8 mouse cellular contexts compared by ENCODE assay signal in genomic region chr11:20243214-20243913, GRCm38 (mm10). TPM values are rescaled to one million over a fixed set of nuclear protein-coding genes. Genes with fewer than 3 reads are reported as not detected.
DNase-seq lines count a peak whose midpoint lies in the region; ATAC-seq and TF ChIP-seq lines count a peak whose summit lies in the region.

No protein-coding gene starts in this region.

- H3K36me3 ChIP-seq in heart, embryonic 15.5 days, result peaks cover 34% of the 10 kb centered on the region
- H3K36me3 ChIP-seq in intestine, embryonic 16.5 days (ENCODE audit: control insufficient read depth, insufficient read depth, low read length), result peaks cover 22% of the 10 kb centered on the region

- no peak overlapping the region for H3K4me2 ChIP-seq in heart, embryonic 15.5 days
- H3K4me2 ChIP-seq in intestine, embryonic 16.5 days (ENCODE audit: low read depth, low read length), result no peak overlapping the region

- 32% methylated on average over 9 of the region's 9 CpGs for WGBS in heart, embryonic 15.5 days
- WGBS in intestine, embryonic 16.5 days, result 52% methylated on average over 9 of the region's 9 CpGs

- peak; percentile 6; the same call in 1 of the 2 replicates for TF ChIP-seq CTCF in brain, embryonic 14.5 days (IDR thresholded peaks at IDR 0.05; ENCODE audit: borderline replicate concordance, extremely low read depth, insufficient read depth, insufficient read length)

- no peak overlapping the region for H3K9ac ChIP-seq in heart, embryonic 15.5 days
- H3K9ac ChIP-seq in intestine, embryonic 16.5 days (ENCODE audit: low read depth, low read length), result no peak overlapping the region

- no peak for TF ChIP-seq POLR2A in brain, embryonic 14.5 days (IDR thresholded peaks at IDR 0.05; ENCODE audit: borderline replicate concordance, extremely low read depth, insufficient read depth, insufficient read length, poor library complexity, severe bottlenecking)

- H3K9me3 ChIP-seq in heart, embryonic 15.5 days (replicated peaks), result no peaks in the 10 kb centered on the region
- H3K9me3 ChIP-seq in intestine, embryonic 16.5 days (ENCODE audit: control insufficient read depth, low read length), result no peaks in the 10 kb centered on the region

- H3K4me3 ChIP-seq in heart, embryonic 15.5 days, result no peak overlapping the region
- H3K4me3 ChIP-seq in intestine, embryonic 16.5 days (ENCODE audit: low read length), result no peak overlapping the region

- H3K4me1 ChIP-seq in heart, embryonic 15.5 days (replicated peaks), result peaks cover 66% of the 10 kb centered on the region
- peaks cover 29% of the 10 kb centered on the region for H3K4me1 ChIP-seq in intestine, embryonic 16.5 days (ENCODE audit: control insufficient read depth, insufficient read depth, low read length)

- 0 out of 2 replicates have a peak overlapping the region, but pooled peaks have one; percentile 15 for H3K27ac ChIP-seq in heart, embryonic 15.5 days
- no peak overlapping the region for H3K27ac ChIP-seq in intestine, embryonic 16.5 days (ENCODE audit: low read length)

- ATAC-seq in heart, embryonic 15.5 days (replicated peaks; ENCODE audit: insufficient number of reproducible peaks, insufficient read depth, low FRiP score, low read depth), result peak; percentile 44; the same call in 1 of the 2 replicates
- peak; percentile 49; the same call in 1 of the 2 replicates for ATAC-seq in intestine, embryonic 16.5 days

- H3K27me3 ChIP-seq in heart, embryonic 15.5 days, result no peaks in the 10 kb centered on the region
- H3K27me3 ChIP-seq in intestine, embryonic 16.5 days (replicated peaks; ENCODE audit: control insufficient read depth, insufficient read depth, low read length), result no peaks in the 10 kb centered on the region

- no peak for DNase-seq in heart, adult 9 months (ENCODE audit: low spot score in 2 of 2)
- DNase-seq in brain, embryonic 14.5 days (ENCODE audit: low read depth), result no peak
- peak; percentile 33 for DNase-seq in lung, postnatal 36 days
- no peak for DNase-seq in spleen, adult 18-20 months
- DNase-seq in gastrocnemius, postnatal 25 days, result no peak
- no peak for DNase-seq in adrenal gland, adult 8-10 months

RNA-seq across cellular contexts. Expression of gene Cep68, which starts 5.9 kb away (rescaled TPM):
- polyA plus RNA-seq in heart, embryonic 15.5 days (2015; fragmentation: Nextera tagmentation; extraction: Ambion mirVana), result 25.7 and 31.9 TPM in 2 replicates
- polyA plus RNA-seq in brain, embryonic 14.5 days (2012; rRNA removed), result 26.3 and 26.5 TPM in 2 replicates
- polyA plus RNA-seq in intestine, embryonic 16.5 days (2015; fragmentation: Nextera tagmentation; extraction: Ambion mirVana), result 20.4 and 20.8 TPM in 2 replicates
- 10 to 100 TPM; 27.7 to 29.0 TPM for total RNA-seq in gastrocnemius, postnatal 25 days (2021)
- total RNA-seq in adrenal gland, adult 8-10 months (2022), result 10 to 100 TPM; 19.4 to 27.5 (median 26.4) TPM

RNA-seq across cellular contexts. Expression of gene Rab1a, which starts 42.1 kb away (rescaled TPM):
- 191 and 212 TPM in 2 replicates for polyA plus RNA-seq in heart, embryonic 15.5 days (2015; fragmentation: Nextera tagmentation; extraction: Ambion mirVana)
- polyA plus RNA-seq in brain, embryonic 14.5 days (2012; rRNA removed), result 214 TPM in 2 replicates
- polyA plus RNA-seq in intestine, embryonic 16.5 days (2015; fragmentation: Nextera tagmentation; extraction: Ambion mirVana), result 368 and 403 TPM in 2 replicates
- total RNA-seq in gastrocnemius, postnatal 25 days (2021), result 10 to 100 TPM; 85.8 to 93.1 TPM
- 100 to 1,000 TPM; 151 to 186 (median 168) TPM for total RNA-seq in adrenal gland, adult 8-10 months (2022)
